8 mouse cellular contexts compared by ENCODE assay signal in the genomic region with DNA sequence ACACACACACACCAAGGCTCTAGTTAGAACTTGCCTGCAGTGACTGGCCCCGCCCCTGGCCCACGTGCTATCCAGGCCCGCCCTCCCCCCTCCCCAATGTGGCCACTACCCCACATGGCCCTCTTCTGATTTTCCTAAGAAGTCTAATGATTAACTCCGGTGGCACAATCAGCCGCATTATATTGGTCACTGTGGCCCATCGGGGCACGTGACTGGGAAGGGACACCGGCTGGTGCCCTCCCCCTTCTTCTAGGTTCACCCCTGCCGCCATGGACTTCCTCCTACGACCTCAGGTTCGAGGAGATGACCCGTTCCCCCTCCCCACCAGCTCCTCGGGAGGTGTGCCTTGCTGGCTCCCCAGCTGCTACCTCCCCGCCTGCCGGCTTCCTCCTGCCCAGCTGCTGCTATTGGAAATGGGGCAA. TPM values are rescaled to one million over a fixed set of nuclear protein-coding genes. Genes with fewer than 3 reads are reported as not detected.
A peak's percentile ranks its signal among the peaks of the same experiment; 100 is the strongest.
DNase-seq lines count a peak whose midpoint lies in the region; ATAC-seq and TF ChIP-seq lines count a peak whose summit lies in the region.

No protein-coding gene starts in this region.

- peak overlapping the region; percentile 66 for H3K4me3 ChIP-seq in E14TG2a.4 (replicated peaks; ENCODE audit: low read length)
- peak overlapping the region; percentile 22; the same call in 1 of the 2 replicates for H3K4me3 ChIP-seq in kidney, embryonic 14.5 days (ENCODE audit: low read length)
- peak overlapping the region; percentile 32 for H3K4me3 ChIP-seq in lung, embryonic 16.5 days (ENCODE audit: low read length)

- H3K36me3 ChIP-seq in E14TG2a.4 (ENCODE audit: insufficient read depth, low read length), result peaks cover 35% of the 10 kb centered on the region
- H3K36me3 ChIP-seq in kidney, embryonic 14.5 days (ENCODE audit: control insufficient read depth, insufficient read depth, low read length), result peaks cover 37% of the 10 kb centered on the region
- H3K36me3 ChIP-seq in lung, embryonic 16.5 days (ENCODE audit: control insufficient read depth, insufficient read depth, low read length), result peaks cover 31% of the 10 kb centered on the region

- 7% methylated on average over 15 of the region's 15 CpGs for WGBS in kidney, embryonic 14.5 days
- 16% methylated on average over 15 of the region's 15 CpGs for WGBS in lung, embryonic 16.5 days

- peak overlapping the region; percentile 34 for H3K4me2 ChIP-seq in kidney, embryonic 14.5 days (replicated peaks; ENCODE audit: low read depth, low read length)
- H3K4me2 ChIP-seq in lung, embryonic 16.5 days (ENCODE audit: low read depth, low read length), result peak overlapping the region; percentile 84

- TF ChIP-seq CTCF in E14TG2a.4 (conservative IDR thresholded peaks at IDR 0.05; ENCODE audit: low read length), result no peak

- peak overlapping the region; percentile 38 for H3K9ac ChIP-seq in kidney, embryonic 14.5 days (ENCODE audit: low read depth, low read length)
- peak overlapping the region; percentile 34; the same call in 1 of the 2 replicates for H3K9ac ChIP-seq in lung, embryonic 16.5 days (ENCODE audit: low read length)

- H3K9me3 ChIP-seq in E14TG2a.4 (ENCODE audit: low read length), result peaks cover 7% of the 10 kb centered on the region
- no peaks in the 10 kb centered on the region for H3K9me3 ChIP-seq in kidney, embryonic 14.5 days (ENCODE audit: control insufficient read depth, low read length)
- H3K9me3 ChIP-seq in lung, embryonic 16.5 days (ENCODE audit: control insufficient read depth, low read length), result no peaks in the 10 kb centered on the region

- ATAC-seq in kidney, embryonic 14.5 days (ENCODE audit: low FRiP score, low TSS enrichment), result 0 out of 2 replicates have a peak, but pooled peaks have one; percentile 2
- ATAC-seq in lung, embryonic 16.5 days (ENCODE audit: low read depth), result 0 out of 2 replicates have a peak, but pooled peaks have one; percentile 0

- H3K27ac ChIP-seq in kidney, embryonic 14.5 days (ENCODE audit: low read depth, low read length), result peak overlapping the region; percentile 38; the same call in 1 of the 2 replicates
- H3K27ac ChIP-seq in lung, embryonic 16.5 days (ENCODE audit: low read length), result peak overlapping the region; percentile 50; the same call in 1 of the 2 replicates

- peaks cover 64% of the 10 kb centered on the region for H3K4me1 ChIP-seq in E14TG2a.4 (replicated peaks; ENCODE audit: low read depth, low read length)
- H3K4me1 ChIP-seq in kidney, embryonic 14.5 days (ENCODE audit: control insufficient read depth, insufficient read depth, low read length), result peaks cover 25% of the 10 kb centered on the region
- H3K4me1 ChIP-seq in lung, embryonic 16.5 days (replicated peaks; ENCODE audit: control insufficient read depth, insufficient read depth, low read length), result peaks cover 25% of the 10 kb centered on the region

- peaks cover 38% of the 10 kb centered on the region for H3K27me3 ChIP-seq in E14TG2a.4 (ENCODE audit: insufficient read depth, low read length)
- H3K27me3 ChIP-seq in kidney, embryonic 14.5 days (ENCODE audit: control insufficient read depth, insufficient read depth, low read length), result no peaks in the 10 kb centered on the region
- H3K27me3 ChIP-seq in lung, embryonic 16.5 days (ENCODE audit: control insufficient read depth, insufficient read depth, low read depth, low read length), result no peaks in the 10 kb centered on the region

- DNase-seq in embryo, embryonic 10 days (ENCODE audit: low spot score), result peak; percentile 59
- no peak for DNase-seq in spleen, adult 12 weeks (ENCODE audit: low spot score)
- no peak for DNase-seq in spleen, postnatal 14 days (ENCODE audit: low spot score in 2 of 2)
- no peak for DNase-seq in thymus, postnatal 25 days
- DNase-seq in adrenal gland, adult 18-20 months (ENCODE audit: low spot score in 2 of 2), result no peak

RNA-seq across cellular contexts. Expression of a gene that starts 4.4 kb away (rescaled TPM):
- 21.6 and 26.8 TPM in 2 replicates for polyA plus RNA-seq in kidney, embryonic 14.5 days (2014; fragmentation: Nextera tagmentation; extraction: Ambion mirVana)
- polyA plus RNA-seq in lung, embryonic 16.5 days (2015; fragmentation: Nextera tagmentation; extraction: Ambion mirVana), result 45.1 and 48.9 TPM in 2 replicates
- total RNA-seq in adrenal gland, adult 18-20 months (2021), result 10 to 100 TPM; 49.3 to 62.3 TPM

RNA-seq across cellular contexts. Expression of a gene that starts 4.7 kb away (rescaled TPM):
- 45.5 and 60.2 TPM in 2 replicates for polyA plus RNA-seq in kidney, embryonic 14.5 days (2014; fragmentation: Nextera tagmentation; extraction: Ambion mirVana)
- polyA plus RNA-seq in lung, embryonic 16.5 days (2015; fragmentation: Nextera tagmentation; extraction: Ambion mirVana), result 43.0 and 45.8 TPM in 2 replicates
- total RNA-seq in adrenal gland, adult 18-20 months (2021), result 10 to 100 TPM; 42.4 to 47.5 TPM

RNA-seq across cellular contexts. Expression of a gene that starts 14.8 kb away (rescaled TPM):
- polyA plus RNA-seq in kidney, embryonic 14.5 days (2014; fragmentation: Nextera tagmentation; extraction: Ambion mirVana), result 0.57 and 0.60 TPM in 2 replicates
- polyA plus RNA-seq in lung, embryonic 16.5 days (2015; fragmentation: Nextera tagmentation; extraction: Ambion mirVana), result 0.19 TPM in 1 of 2 replicates, not detected in the other
- total RNA-seq in adrenal gland, adult 18-20 months (2021), result under 1 TPM in 1 of 2 experiments, not detected in 1; 0.33 TPM

RNA-seq across cellular contexts. Expression of a gene that starts 17.1 kb away (rescaled TPM):
- 104 and 105 TPM in 2 replicates for polyA plus RNA-seq in kidney, embryonic 14.5 days (2014; fragmentation: Nextera tagmentation; extraction: Ambion mirVana)
- polyA plus RNA-seq in lung, embryonic 16.5 days (2015; fragmentation: Nextera tagmentation; extraction: Ambion mirVana), result 96.6 and 99.2 TPM in 2 replicates
- 100 to 1,000 TPM in 1 of 2 experiments, 10 to 100 TPM in 1; 94.6 to 117 TPM for total RNA-seq in adrenal gland, adult 18-20 months (2021)

RNA-seq across cellular contexts. Expression of a gene that starts 19.7 kb away (rescaled TPM):
- polyA plus RNA-seq in kidney, embryonic 14.5 days (2014; fragmentation: Nextera tagmentation; extraction: Ambion mirVana), result 23.8 and 25.7 TPM in 2 replicates
- 18.0 and 19.6 TPM in 2 replicates for polyA plus RNA-seq in lung, embryonic 16.5 days (2015; fragmentation: Nextera tagmentation; extraction: Ambion mirVana)
- 10 to 100 TPM; 11.7 to 13.2 TPM for total RNA-seq in adrenal gland, adult 18-20 months (2021)
